Comparison of ENCODE assay signal across 14 mouse cellular contexts in the genomic region with DNA sequence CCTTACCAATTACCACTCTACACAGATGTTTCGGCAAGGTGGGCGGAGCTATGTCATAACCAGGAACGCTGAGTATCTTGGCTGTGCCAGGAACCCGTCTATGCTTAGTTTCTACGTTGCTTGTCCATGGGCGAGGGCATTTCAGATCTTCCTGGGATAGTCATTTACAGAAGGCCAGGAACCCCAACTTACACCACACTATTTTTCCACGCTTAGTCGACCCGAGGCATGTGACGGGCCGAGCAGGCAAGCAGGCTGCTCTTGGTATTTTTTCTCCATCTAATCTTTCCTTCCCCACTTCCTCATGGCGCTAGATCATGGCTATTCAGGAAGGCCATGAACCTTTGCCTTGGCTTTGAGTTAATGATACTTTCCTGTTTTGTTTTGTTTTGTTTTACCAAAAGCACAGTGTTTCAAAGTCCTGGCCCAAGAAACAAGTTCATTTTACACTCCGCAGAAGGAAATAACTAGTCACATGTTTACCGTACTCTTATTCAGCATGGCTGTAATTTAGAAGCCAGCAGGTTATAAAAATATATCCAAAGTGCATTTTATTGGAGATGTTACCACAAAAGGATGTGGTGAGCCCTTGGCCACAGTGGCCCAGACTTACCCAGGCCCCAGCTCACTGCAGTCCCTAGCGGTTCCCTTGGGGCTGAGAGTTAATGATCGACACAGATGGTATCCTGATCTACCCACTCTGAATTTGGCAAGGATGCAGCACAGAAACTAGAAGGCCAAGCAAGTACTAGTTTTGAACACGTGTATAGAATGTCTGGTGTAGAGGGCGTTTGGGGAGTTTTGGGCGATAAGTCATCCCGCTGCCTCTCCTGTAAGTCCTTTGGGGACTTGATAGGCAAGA.
DNase-seq lines count a peak whose midpoint lies in the region; ATAC-seq and TF ChIP-seq lines count a peak whose summit lies in the region.
"Had no signal": no experiment of that assay in that cellular context is flagged by ENCODE, and none has a peak within 500 bp of the region (broad histone marks: within the 10 kb centered on the region; RNA-seq: fewer than 3 reads in every experiment).

No protein-coding gene starts in this region.

- 0 out of 2 replicates have a peak, but pooled peaks cover 5% of the 10 kb centered on the region for H3K4me1 ChIP-seq in kidney, embryonic 14.5 days (ENCODE audit: control insufficient read depth, insufficient read depth, low read length)
- H3K4me1 ChIP-seq in neural tube, embryonic 15.5 days, result peaks cover 10% of the 10 kb centered on the region; the same call in 1 of the 2 replicates

- H3K36me3 ChIP-seq in kidney, embryonic 14.5 days (ENCODE audit: control insufficient read depth, insufficient read depth, low read length), result peaks cover 15% of the 10 kb centered on the region; the same call in 1 of the 2 replicates
- H3K36me3 ChIP-seq in neural tube, embryonic 15.5 days, result no peaks in the 10 kb centered on the region

- no peak overlapping the region for H3K9ac ChIP-seq in kidney, embryonic 14.5 days (ENCODE audit: low read depth, low read length)
- no peak overlapping the region for H3K9ac ChIP-seq in neural tube, embryonic 15.5 days (replicated peaks)

- H3K9me3 ChIP-seq in kidney, embryonic 14.5 days (ENCODE audit: control insufficient read depth, low read length), result no peaks in the 10 kb centered on the region
- no peaks in the 10 kb centered on the region for H3K9me3 ChIP-seq in neural tube, embryonic 15.5 days (replicated peaks)

- 0 out of 2 replicates have a peak, but pooled peaks have one; percentile 0 for TF ChIP-seq CTCF in gastrocnemius, adult 2 months (IDR thresholded peaks at IDR 0.05)

- H3K4me3 ChIP-seq in gastrocnemius, adult 2 months, result no peak overlapping the region
- H3K4me3 ChIP-seq in kidney, embryonic 14.5 days (ENCODE audit: low read length), result no peak overlapping the region
- no peak overlapping the region for H3K4me3 ChIP-seq in neural tube, embryonic 15.5 days (replicated peaks)

- no peak overlapping the region for H3K4me2 ChIP-seq in kidney, embryonic 14.5 days (replicated peaks; ENCODE audit: low read depth, low read length)
- H3K4me2 ChIP-seq in neural tube, embryonic 15.5 days, result no peak overlapping the region

- intact Hi-C loops in gastrocnemius, adult 2 months (cut with DNase I), result no loop called here

- no peak for DNase-seq in gastrocnemius, adult 2 months
- no peak for DNase-seq in gastrocnemius, adult 8-10 months (ENCODE audit: low spot score in 2 of 2)
- peak; percentile 49 to 57 for DNase-seq in kidney, adult 8-10 months
- no peak for DNase-seq in neural tube, embryonic 10.5 days (ENCODE audit: extremely low spot score, low spot score)
- no peak for DNase-seq in right cerebral cortex, postnatal 25 days
- no peak for DNase-seq in testis, postnatal 14 days (ENCODE audit: low spot score)
- DNase-seq: adrenal gland, postnatal 25 days; cerebellum, adult 11 months; liver; lung, postnatal 14 days; midbrain, embryonic 14.5 days had no signal

- ATAC-seq in kidney, embryonic 14.5 days (ENCODE audit: low FRiP score, low TSS enrichment), result no peak
- no peak; the same call in 1 of the 2 replicates for ATAC-seq in neural tube, embryonic 15.5 days (ENCODE audit: low FRiP score)
- ATAC-seq: inflammation-experienced regulatory T-cells, adult 6 months had no signal

- no peaks in the 10 kb centered on the region for H3K27me3 ChIP-seq in kidney, embryonic 14.5 days (ENCODE audit: control insufficient read depth, insufficient read depth, low read length)
- H3K27me3 ChIP-seq in neural tube, embryonic 15.5 days (replicated peaks), result no peaks in the 10 kb centered on the region

- 75% methylated on average over 20 of the region's 20 CpGs for whole genome bisulfite sequencing in kidney, embryonic 14.5 days
- WGBS in neural tube, embryonic 15.5 days, result 81% methylated on average over 20 of the region's 20 CpGs

- H3K27ac ChIP-seq in gastrocnemius, adult 2 months, result peak overlapping the region; percentile 59
- H3K27ac ChIP-seq in kidney, embryonic 14.5 days (ENCODE audit: low read depth, low read length), result no peak overlapping the region
- peak overlapping the region; percentile 37; the same call in 1 of the 2 replicates for H3K27ac ChIP-seq in neural tube, embryonic 15.5 days (replicated peaks)

Comparison
In these comparisons a context has a peak if more than half of its experiments do, and no peak if none do; other contexts are left out.
1. DNase-seq: peak in kidney, adult 8-10 months (2 of 2); none in gastrocnemius, adult 2 months (single experiment), gastrocnemius, adult 8-10 months (0 of 2), neural tube, embryonic 10.5 days (single experiment), right cerebral cortex, postnatal 25 days (single experiment) and testis, postnatal 14 days (single experiment).